Mouse (Mus musculus) liver, embryonic 14.5 days (tissue): ENCODE measurements around the gene Olfr212.

Source experiments
- CTCF ChIP-seq: IDR thresholded peaks from 2 replicates; pipeline ENCODE4 v1.5.1; 2016; ENCODE audit warnings: antibody characterized with exemption, low read depth, control low read depth
- EP300 ChIP-seq: IDR thresholded peaks from 2 replicates; pipeline ENCODE4 v1.6.1; 2016; ENCODE audit warnings: antibody characterized with exemption, low read depth

- TF ChIP-seq CTCF (no peak), EP300 (no peak)
These were observed 31.8 kb downstream of the Olfr212 start, which contains the start of gene Olfr213 for GRCm38 (mm10) chr6:116538156-116538555.
